Mouse (Mus musculus): Measurements from ENCODE around the gene Ckmt2. TPM values are rescaled to one million over a fixed set of nuclear protein-coding genes. Genes with fewer than 3 reads are reported as not detected.
A peak's percentile ranks its signal among the peaks of the same experiment; 100 is the strongest.

Ckmt2 gene
- polyA plus RNA-seq, 1 experiment from 2014 or later: 2.4 TPM

DNA sequence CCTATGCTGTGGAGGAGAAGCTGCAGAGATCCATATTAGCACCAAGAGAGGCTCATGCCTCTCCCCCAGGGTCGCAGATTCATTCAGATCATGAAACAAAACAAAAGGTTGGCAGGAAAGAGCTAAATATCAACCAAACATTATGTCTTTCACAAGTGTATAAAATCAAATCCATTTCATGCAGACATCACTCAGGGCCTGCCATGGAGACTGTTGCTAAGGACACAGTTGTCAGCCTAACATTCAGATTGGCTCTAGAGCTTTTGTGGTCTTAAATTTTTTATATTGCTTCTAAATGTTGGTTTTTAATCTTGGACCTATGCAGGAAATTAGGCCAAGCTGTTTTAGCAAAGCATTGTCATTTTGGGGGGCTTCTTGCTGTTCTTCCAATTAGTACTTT, 8.1 kb downstream of the Ckmt2 start:
- 55% methylated on average over 1 of the region's 1 CpGs for WGBS (ENCODE audit: insufficient replicate concordance)
- Histone ChIP-seq H3K4me3 (replicated peaks) (no peak overlapping the region), H3K9ac (no peak overlapping the region), H3K4me2 (no peak overlapping the region), H3K36me3 (replicated peaks) (no peaks in the 10 kb centered on the region), H3K27ac (replicated peaks) (no peak overlapping the region), H3K4me1 (replicated peaks) (no peaks in the 10 kb centered on the region), H3K27me3 (no peaks in the 10 kb centered on the region), H3K9me3 (replicated peaks) (no peaks in the 10 kb centered on the region)
- no peak for ATAC-seq (ENCODE audit: insufficient read depth)

DNA sequence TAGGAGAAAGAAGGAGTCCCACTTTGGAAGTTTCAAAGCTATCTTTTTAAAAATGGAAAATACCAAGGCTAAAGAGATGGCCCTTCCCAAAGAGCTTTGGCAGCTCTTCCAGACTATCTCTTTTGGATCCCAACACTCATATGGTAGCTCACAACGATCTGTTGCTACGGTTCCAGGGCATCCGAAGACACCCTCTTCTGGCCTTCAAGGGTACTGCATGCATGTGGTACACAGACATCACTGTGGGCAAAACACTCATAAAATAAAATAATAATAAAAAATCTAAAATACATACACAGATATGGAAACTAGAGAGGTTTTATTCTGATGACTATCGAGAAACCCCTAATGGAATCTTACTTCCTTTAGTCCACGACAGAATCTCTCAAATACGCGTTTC, 17.9 kb downstream of the Ckmt2 start:
- no peak overlapping the region for H3K27ac ChIP-seq (replicated peaks)
- ATAC-seq (ENCODE audit: insufficient read depth): no peak
- no peak overlapping the region for H3K4me3 ChIP-seq (replicated peaks)
- H3K4me2 ChIP-seq: no peak overlapping the region
- H3K9ac ChIP-seq: no peak overlapping the region
- 60% methylated on average over 7 of the region's 7 CpGs for WGBS (ENCODE audit: insufficient replicate concordance)
- no peaks in the 10 kb centered on the region for H3K9me3 ChIP-seq (replicated peaks)
- H3K27me3 ChIP-seq: no peaks in the 10 kb centered on the region
- no peaks in the 10 kb centered on the region for H3K4me1 ChIP-seq (replicated peaks)
- H3K36me3 ChIP-seq (replicated peaks): no peaks in the 10 kb centered on the region

DNA sequence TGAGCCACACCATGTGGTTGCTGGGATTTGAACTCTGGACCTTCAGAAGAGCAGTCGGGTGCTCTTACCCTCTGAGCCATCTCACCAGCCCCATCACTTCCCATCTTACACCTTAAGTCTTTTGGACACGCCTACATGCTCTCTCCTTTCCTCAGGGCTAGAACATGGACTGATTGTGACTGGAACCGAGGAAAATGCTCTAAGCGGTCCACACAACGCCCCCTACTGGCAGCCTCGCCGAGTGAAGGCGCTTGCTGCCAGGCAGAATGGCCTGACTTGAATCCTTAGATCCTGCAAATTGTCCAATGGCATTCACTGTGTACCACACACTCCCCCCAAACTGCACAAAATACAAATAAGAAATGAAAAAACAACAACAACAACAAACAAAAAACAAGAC, 19.3 kb downstream of the Ckmt2 start:
- Histone ChIP-seq H3K4me1 (replicated peaks) (no peaks in the 10 kb centered on the region), H3K36me3 (replicated peaks) (no peaks in the 10 kb centered on the region), H3K9ac (no peak overlapping the region), H3K4me3 (replicated peaks) (no peak overlapping the region), H3K9me3 (replicated peaks) (no peaks in the 10 kb centered on the region), H3K27ac (replicated peaks) (no peak overlapping the region), H3K4me2 (no peak overlapping the region), H3K27me3 (no peaks in the 10 kb centered on the region)
- no peak for ATAC-seq (ENCODE audit: insufficient read depth)
- 54% methylated on average over 8 of the region's 8 CpGs for WGBS (ENCODE audit: insufficient replicate concordance)

DNA sequence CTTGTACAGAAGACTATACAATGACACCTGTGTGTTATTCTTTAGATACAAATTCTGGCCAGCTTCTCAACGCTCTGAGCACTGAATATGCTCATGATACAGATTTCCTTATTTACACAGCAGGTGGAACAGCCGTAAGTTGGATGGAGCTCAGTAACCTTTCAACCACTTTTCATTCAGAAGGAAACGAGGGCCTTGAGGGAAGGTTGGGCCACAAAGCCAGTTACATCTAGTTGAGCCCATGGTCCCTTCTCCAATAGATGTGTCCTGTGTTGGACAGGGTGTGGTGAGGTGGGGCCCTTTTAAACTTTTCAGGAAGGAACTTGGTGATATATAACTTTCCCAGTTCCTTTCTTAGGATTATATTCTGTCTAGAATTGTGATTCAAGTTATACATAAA, 22.3 kb downstream of the Ckmt2 start:
- Histone ChIP-seq H3K9me3 (replicated peaks) (no peaks in the 10 kb centered on the region), H3K27ac (replicated peaks) (no peak overlapping the region), H3K4me1 (replicated peaks) (no peaks in the 10 kb centered on the region), H3K4me2 (no peak overlapping the region), H3K27me3 (no peaks in the 10 kb centered on the region), H3K9ac (no peak overlapping the region), H3K36me3 (replicated peaks) (no peaks in the 10 kb centered on the region), H3K4me3 (replicated peaks) (no peak overlapping the region)
- no peak for ATAC-seq (ENCODE audit: insufficient read depth)
- 55% methylated on average over 3 of the region's 3 CpGs for WGBS (ENCODE audit: insufficient replicate concordance)

DNA sequence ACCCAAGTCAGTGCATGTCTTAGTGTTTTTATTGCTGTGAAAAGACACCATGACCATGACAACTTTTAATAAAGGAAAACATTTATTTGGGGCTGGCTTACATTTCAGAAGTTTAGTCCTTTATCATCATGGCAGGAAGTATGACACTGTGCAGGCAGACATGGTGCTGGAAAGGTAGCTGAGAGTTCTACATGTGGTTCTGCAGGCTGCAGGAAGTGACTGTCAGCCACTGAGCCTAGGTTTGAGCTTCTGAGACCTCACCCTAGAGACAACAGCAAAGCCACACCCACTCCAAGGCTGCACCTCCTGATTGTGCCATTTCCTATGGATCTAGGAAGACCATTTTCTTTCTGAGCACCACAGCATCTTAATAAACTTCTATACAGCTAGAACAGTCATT, 48.8 kb downstream of the Ckmt2 start:
- Histone ChIP-seq H3K9ac (no peak overlapping the region), H3K36me3 (replicated peaks) (no peaks in the 10 kb centered on the region), H3K9me3 (replicated peaks) (no peaks in the 10 kb centered on the region), H3K4me2 (no peak overlapping the region), H3K4me3 (replicated peaks) (no peak overlapping the region), H3K27ac (replicated peaks) (no peak overlapping the region), H3K27me3 (no peaks in the 10 kb centered on the region), H3K4me1 (replicated peaks) (no peaks in the 10 kb centered on the region)
- no peak for ATAC-seq (ENCODE audit: insufficient read depth)

DNA sequence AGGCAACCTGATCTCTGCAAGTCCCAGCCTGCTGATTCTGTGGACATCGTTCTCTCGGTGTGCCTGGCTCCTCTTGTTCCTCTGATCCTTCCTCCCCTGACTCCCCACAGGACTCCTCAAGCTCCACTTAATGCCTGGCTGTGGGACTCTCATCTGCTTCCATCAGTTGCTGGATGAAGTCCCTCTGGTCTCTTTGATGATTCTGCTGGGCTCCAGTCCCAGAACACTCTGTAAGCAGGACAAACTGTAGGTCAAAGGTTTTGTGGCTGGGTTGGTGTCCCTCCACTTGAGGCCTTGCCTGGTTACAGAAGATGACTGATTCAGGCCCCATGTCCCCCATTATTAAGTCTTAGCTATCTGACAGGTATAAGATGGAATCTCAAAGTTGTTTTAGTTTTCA, 50.6 kb downstream of the Ckmt2 start:
- 66% methylated on average over 2 of the region's 2 CpGs for WGBS (ENCODE audit: insufficient replicate concordance)
- Histone ChIP-seq H3K27me3 (no peaks in the 10 kb centered on the region), H3K27ac (replicated peaks) (no peak overlapping the region), H3K9ac (no peak overlapping the region), H3K36me3 (replicated peaks) (no peaks in the 10 kb centered on the region), H3K4me2 (no peak overlapping the region), H3K4me1 (replicated peaks) (no peaks in the 10 kb centered on the region), H3K9me3 (replicated peaks) (no peaks in the 10 kb centered on the region), H3K4me3 (replicated peaks) (no peak overlapping the region)
- no peak for ATAC-seq (ENCODE audit: insufficient read depth)

DNA sequence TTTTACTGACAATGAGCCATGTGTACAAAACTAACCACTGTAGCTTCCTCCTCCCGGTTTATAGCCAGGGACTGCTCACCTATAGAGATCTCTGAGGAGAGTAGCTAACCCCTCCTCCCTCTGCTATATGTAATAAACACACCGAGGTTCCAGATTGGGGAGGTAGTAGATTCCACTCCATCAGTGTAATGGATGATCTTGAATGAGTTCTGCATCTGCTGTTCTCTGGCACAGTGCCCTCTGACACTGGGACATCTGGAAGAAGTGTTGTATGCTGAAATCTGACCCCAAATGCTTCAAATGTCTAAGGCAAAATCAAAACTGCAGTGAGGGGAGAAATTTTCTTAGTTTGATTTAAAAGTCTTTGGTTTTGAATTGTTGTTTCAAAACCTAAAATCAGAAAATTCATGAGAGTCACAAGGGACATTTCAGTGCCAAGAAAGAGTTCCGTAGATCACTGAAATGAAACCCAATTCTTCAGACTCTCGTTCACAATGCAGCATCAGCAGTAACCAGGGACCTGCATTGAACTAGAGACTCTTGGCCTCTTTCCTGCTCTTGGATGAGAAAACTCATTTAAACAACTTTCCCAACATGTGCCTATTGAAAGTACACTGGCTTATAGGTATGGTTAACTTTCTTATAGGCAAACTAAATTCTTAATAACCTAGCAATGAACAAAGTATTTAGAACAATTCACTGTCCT, 51.7 kb downstream of the Ckmt2 start:
- Histone ChIP-seq H3K4me3 (replicated peaks) (no peak overlapping the region), H3K27me3 (no peaks in the 10 kb centered on the region), H3K4me2 (no peak overlapping the region), H3K4me1 (replicated peaks) (no peaks in the 10 kb centered on the region), H3K36me3 (replicated peaks) (no peaks in the 10 kb centered on the region), H3K9ac (no peak overlapping the region), H3K27ac (replicated peaks) (no peak overlapping the region), H3K9me3 (replicated peaks) (no peaks in the 10 kb centered on the region)
- 54% methylated on average over 4 of the region's 4 CpGs for WGBS (ENCODE audit: insufficient replicate concordance)
- no peak for ATAC-seq (ENCODE audit: insufficient read depth)

DNA sequence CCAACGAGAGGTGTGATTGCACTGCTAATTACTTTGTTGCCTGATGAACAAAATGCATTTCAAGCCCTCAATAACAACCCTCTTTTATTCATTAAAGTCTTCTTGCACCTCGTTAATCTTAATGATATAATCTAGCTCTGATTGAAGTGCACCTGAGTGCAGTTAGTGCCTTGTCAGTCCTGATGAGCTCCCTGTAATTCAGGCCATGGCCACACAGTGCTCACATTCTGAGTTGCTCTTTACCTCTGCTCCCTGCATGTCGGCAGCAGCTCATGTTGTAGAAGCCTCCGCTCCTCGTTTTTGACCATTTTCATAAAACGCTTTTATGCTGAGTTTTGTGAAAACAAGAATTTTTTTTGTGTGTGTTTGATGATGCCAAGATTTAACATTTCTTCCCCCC, 53.0 kb downstream of the Ckmt2 start:
- ATAC-seq (ENCODE audit: insufficient read depth): no peak
- H3K9ac ChIP-seq: no peak overlapping the region
- H3K4me1 ChIP-seq (replicated peaks): no peaks in the 10 kb centered on the region
- WGBS (ENCODE audit: insufficient replicate concordance): 58% methylated on average over 6 of the region's 6 CpGs
- H3K27ac ChIP-seq (replicated peaks): no peak overlapping the region
- no peaks in the 10 kb centered on the region for H3K36me3 ChIP-seq (replicated peaks)
- no peak overlapping the region for H3K4me2 ChIP-seq
- H3K4me3 ChIP-seq (replicated peaks): no peak overlapping the region
- no peaks in the 10 kb centered on the region for H3K27me3 ChIP-seq
- H3K9me3 ChIP-seq (replicated peaks): no peaks in the 10 kb centered on the region

DNA sequence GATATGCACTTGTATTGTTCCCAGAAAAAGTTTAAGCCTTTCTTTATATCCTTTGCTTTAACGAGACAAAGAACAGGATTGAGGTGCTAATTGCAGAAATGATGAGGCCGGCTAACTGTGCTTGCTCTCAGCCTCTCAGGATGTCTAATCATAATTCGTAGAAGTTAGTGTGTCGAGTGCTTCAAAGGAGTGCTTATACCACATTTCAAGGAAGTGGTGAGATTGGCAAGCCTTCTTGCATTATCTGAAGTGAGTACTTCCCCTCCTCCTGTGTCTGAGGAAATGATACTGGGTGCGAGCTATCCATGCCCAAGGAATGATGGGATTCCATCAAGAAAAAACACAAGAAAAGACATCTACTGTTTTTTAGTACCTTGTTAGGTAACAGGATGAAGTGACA, 62.0 kb downstream of the Ckmt2 start:
- Histone ChIP-seq H3K27me3 (no peaks in the 10 kb centered on the region), H3K36me3 (replicated peaks) (no peaks in the 10 kb centered on the region), H3K4me1 (replicated peaks) (no peaks in the 10 kb centered on the region), H3K4me3 (replicated peaks) (no peak overlapping the region), H3K27ac (replicated peaks) (no peak overlapping the region), H3K9me3 (replicated peaks) (no peaks in the 10 kb centered on the region), H3K4me2 (no peak overlapping the region), H3K9ac (no peak overlapping the region)
- no peak for ATAC-seq (ENCODE audit: insufficient read depth)
- 49% methylated on average over 5 of the region's 5 CpGs for WGBS (ENCODE audit: insufficient replicate concordance)

DNA sequence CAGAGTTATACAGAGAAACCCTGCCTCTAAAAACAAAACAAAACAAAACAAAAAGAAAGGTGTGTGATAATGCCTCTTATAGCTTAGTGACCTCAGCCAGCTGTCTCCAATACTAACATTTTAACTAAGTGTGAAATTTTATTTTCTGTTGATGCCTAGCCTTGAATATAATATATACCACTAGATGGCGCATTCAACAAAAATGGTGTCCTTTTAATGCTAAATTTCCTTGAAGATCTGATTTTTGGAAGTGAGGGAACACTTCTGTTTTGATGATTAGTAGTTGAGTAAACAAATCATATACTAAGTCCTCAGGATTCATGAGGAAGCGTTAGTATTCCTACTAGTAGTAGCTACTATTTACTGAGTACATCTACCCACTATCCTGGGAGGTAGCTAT, 67.2 kb downstream of the Ckmt2 start:
- ATAC-seq (ENCODE audit: insufficient read depth): no peak
- H3K9ac ChIP-seq: no peak overlapping the region
- H3K36me3 ChIP-seq (replicated peaks): peaks cover 12% of the 10 kb centered on the region
- H3K4me2 ChIP-seq: no peak overlapping the region
- WGBS (ENCODE audit: insufficient replicate concordance): 31% methylated on average over 2 of the region's 2 CpGs
- peaks cover 11% of the 10 kb centered on the region for H3K4me1 ChIP-seq (replicated peaks)
- H3K4me3 ChIP-seq (replicated peaks): no peak overlapping the region
- H3K27ac ChIP-seq (replicated peaks): no peak overlapping the region
- H3K9me3 ChIP-seq (replicated peaks): no peaks in the 10 kb centered on the region
- H3K27me3 ChIP-seq: no peaks in the 10 kb centered on the region

DNA sequence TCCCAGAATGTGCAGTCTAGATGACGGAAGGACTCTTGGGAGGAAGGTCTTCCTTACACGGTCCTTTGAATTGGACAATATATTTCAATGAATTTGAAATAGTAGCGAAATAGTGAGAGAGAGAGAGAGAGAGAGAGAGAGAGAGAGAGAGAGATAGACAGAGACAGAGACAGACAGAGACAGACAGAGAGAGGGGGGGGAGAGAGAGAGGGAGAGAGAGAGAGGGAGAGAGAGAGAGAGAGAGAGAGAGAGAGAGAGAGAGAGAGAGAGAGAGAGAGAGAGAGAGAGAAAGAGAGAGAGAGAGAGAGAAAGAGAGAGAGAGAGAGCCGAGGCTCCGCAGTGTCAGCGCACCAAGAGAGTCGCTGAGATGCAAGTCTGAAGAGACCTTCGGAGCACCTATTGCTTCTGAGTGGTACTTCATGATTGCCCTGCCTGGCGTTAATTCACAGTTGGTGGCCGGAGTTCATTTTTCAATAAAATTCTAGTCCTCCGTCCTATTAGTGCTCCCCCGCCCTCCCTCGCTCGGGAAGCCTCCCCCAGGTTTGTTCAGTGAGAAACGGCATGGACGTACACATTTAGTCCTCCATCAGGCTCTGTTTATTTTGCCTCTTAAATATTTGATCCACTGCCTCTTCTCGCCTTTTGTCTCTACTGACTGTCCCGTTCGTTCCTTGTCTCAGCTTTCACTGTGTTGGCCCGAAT, 68.7 kb downstream of the Ckmt2 start:
- Histone ChIP-seq H3K27ac (replicated peaks) (peak overlapping the region; percentile 92), H3K27me3 (no peaks in the 10 kb centered on the region), H3K36me3 (replicated peaks) (peaks cover 16% of the 10 kb centered on the region), H3K4me3 (replicated peaks) (peak overlapping the region; percentile 97), H3K9me3 (replicated peaks) (no peaks in the 10 kb centered on the region), H3K9ac (peak overlapping the region; percentile 91), H3K4me2 (peak overlapping the region; percentile 65), H3K4me1 (replicated peaks) (peaks cover 11% of the 10 kb centered on the region)
- WGBS (ENCODE audit: insufficient replicate concordance): 31% methylated on average over 20 of the region's 20 CpGs
- ATAC-seq (ENCODE audit: insufficient read depth): no peak
